Mouse (Mus musculus) urinary bladder, postnatal 36 days (tissue): ENCODE results near the gene Tmtc4.

Source experiments
- DNase-seq, 2 experiments: peaks; one replicate each; pipeline ENCODE4 v3.0.0; 2022; ENCODE audit warnings: low spot score in 2 of 2, mixed read lengths in 1 of 2

The Tmtc4 gene

GRCm38 (mm10) chr14:122983226-122984215 is at the start of gene Tmtc4:
TSS of gene Tmtc4 (minus strand) at chr14:122984035.
- peak; percentile 94 to 96 for DNase-seq

GRCm38 (mm10) chr14:123032435-123032834 is 48.6 kb upstream of the Tmtc4 start:
- DNase-seq = no peak

GRCm38 (mm10) chr14:123027876-123028275 is 44.0 kb upstream of the Tmtc4 start:
- no peak for DNase-seq

- no peak for DNase-seq
These were observed 39.1 kb upstream of the Tmtc4 start for GRCm38 (mm10) chr14:123022981-123023380.

- DNase-seq = no peak
These were observed 32.5 kb upstream of the Tmtc4 start for GRCm38 (mm10) chr14:123016310-123016709.

- DNase-seq = no peak
These were observed 31.9 kb upstream of the Tmtc4 start for GRCm38 (mm10) chr14:123015687-123016086.

- no peak for DNase-seq
These were observed 25.5 kb upstream of the Tmtc4 start for GRCm38 (mm10) chr14:123009108-123010018.

GRCm38 (mm10) chr14:123008672-123009071 is 24.8 kb upstream of the Tmtc4 start:
- no peak for DNase-seq

GRCm38 (mm10) chr14:123003715-123004114 is 19.9 kb upstream of the Tmtc4 start:
- DNase-seq = no peak

GRCm38 (mm10) chr14:123001391-123001790 is 17.6 kb upstream of the Tmtc4 start:
- no peak for DNase-seq

GRCm38 (mm10) chr14:122997465-122997864 is 13.6 kb upstream of the Tmtc4 start:
- no peak for DNase-seq

- DNase-seq = no peak
These were observed 10.1 kb upstream of the Tmtc4 start for GRCm38 (mm10) chr14:122993935-122994334.

GRCm38 (mm10) chr14:122992937-122993336 is 9.1 kb upstream of the Tmtc4 start:
- DNase-seq = no peak

- DNase-seq = no peak
These were observed 6.8 kb upstream of the Tmtc4 start for GRCm38 (mm10) chr14:122990521-122991052.

- no peak for DNase-seq
These were observed 2.6 kb upstream of the Tmtc4 start for GRCm38 (mm10) chr14:122986404-122986803.

GRCm38 (mm10) chr14:122982571-122983225 is 1.1 kb downstream of the Tmtc4 start:
- peak; percentile 62 to 67 for DNase-seq

- no peak for DNase-seq
These were observed 1.9 kb downstream of the Tmtc4 start for GRCm38 (mm10) chr14:122981831-122982485.

- DNase-seq = peak in 1 of 2 experiments; percentile 13
These were observed 5.0 kb downstream of the Tmtc4 start for GRCm38 (mm10) chr14:122978871-122979270.

- DNase-seq = no peak
These were observed 6.1 kb downstream of the Tmtc4 start for GRCm38 (mm10) chr14:122977797-122978140.

GRCm38 (mm10) chr14:122977056-122977796 is 6.6 kb downstream of the Tmtc4 start:
- no peak for DNase-seq
